Mouse (Mus musculus): Measurements from ENCODE around the gene Rcan3.

Rcan3 gene

DNA sequence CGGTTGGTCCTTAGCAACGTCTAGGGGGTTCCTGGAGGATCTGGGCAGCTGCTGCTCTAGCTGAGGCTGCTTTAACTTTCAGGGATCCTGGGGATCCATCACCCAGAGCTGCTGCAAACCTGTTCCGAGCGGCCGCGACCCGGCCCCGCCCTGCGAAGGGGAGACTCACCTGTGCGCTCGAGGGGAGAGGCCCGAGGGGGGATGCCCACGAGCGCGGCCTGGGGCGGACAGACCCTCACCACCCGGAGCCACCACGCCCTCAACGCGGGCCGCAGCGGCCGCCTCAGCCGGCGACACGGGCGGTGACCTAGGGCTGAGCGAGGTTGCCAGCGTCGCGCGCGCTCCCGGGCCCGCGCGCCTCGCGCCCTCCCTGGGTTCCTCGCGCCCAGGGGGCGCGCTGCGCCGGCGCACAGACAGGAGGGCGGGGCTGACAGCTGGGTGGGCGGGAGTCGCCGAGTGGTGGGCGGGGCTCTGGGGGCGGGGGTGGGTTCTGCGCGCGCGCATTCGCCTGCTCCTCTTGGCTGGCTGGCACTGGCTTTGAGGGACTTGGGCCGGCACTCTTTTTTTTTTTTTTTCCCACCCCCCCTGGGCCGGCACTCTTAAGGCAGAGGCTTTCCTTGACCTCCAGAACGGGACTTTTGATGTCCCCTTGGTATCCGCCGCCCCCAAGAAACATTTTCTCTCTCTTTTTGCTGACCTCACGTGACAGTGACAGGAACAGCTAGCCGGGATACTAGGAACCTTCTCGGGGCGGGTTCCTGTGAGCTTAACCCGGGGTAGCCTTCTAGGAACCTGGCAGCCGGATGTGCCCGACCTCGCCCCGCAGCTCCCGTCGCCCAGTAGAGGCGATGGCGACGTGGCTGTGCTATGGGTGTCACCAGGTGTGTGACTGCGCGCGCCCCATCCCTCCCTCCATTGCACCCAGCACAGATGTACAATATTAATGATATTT, at the start of gene Rcan3:
Gene Rcan3 (minus strand): TSS at position 411 of the 952 bp plus-strand sequence.
- DNase-seq (ENCODE audit: low read depth, low spot score) = peak; percentile 91

DNA sequence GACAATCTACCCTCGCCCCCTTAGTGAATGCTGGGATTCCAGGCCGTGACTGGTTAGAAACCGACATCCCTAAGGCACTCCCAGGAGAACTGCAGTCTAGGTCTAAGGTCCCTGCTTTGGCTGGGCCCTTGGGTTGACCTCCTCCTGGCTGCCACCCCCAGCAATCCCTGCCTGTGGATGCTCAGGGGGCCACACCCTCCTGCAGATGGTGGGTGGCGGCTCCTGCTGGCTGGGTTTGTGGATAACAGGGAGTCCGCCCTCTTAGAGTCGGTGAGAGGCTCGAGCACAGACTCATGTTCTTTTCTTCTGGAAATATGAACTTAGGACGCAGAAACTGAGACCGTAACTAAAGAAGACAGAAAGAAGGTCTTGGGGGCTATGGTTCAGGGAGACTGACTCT, 46.7 kb upstream of the Rcan3 start:
- DNase-seq (ENCODE audit: low read depth, low spot score) = no peak

- DNase-seq (ENCODE audit: low read depth, low spot score) = no peak
These were observed 44.2 kb upstream of the Rcan3 start for GRCm38 (mm10) chr4:135477851-135478250.

- no peak for DNase-seq (ENCODE audit: low read depth, low spot score)
These were observed 29.8 kb upstream of the Rcan3 start for GRCm38 (mm10) chr4:135463406-135463805.

DNA sequence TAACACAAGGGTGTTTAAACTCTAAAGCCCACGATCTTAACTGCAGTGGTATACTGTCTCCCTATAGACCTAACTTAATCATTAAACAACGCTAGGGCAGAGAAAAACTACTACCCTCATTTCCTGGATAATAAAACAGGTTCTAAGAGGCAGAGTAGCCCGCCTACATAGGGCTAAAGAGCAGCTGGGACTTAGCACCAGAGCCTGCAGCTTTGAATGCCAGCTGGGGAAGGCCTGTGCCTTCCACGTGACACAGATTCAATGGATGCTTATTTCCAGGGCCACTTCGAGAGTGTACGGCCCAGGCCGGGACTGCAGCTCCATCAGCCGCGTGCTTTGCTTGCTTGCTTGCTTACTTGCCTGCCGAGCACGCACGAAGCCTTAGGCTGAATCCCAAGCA, 19.9 kb upstream of the Rcan3 start:
- no peak for DNase-seq (ENCODE audit: low read depth, low spot score)

GRCm38 (mm10) chr4:135453164-135453563, 19.5 kb upstream of the Rcan3 start:
- DNase-seq (ENCODE audit: low read depth, low spot score) = no peak

DNA sequence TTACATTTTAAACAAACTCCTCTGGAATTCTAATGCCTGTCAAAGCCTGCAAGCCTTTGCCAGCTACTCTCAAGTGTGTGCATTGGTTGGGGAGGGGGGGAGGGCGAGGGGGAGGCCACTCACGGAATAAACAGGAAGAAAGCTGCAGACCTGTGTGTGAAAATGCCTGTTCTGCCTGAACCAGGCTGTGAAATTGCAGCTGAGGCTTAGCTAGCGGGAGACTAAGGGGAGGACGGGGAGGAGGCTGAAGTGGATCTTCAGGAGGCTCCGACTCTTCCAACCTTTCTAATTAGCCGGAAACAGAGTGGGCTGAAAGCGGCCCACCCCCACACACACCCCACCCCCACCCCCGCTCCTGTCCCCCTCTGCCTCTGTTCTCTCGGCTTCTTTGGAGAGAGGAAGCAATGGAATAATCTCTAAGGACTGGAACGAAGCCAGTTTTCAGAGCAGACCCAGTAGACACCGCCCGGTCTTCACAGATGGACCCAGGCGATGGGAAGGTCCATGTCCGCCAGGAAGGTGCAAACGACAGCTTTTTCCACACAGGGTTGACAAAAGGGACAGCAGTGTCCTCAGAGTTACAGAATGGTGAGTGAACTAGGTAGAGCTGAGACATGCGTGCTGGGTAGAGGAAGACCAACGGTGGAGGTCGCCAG, 17.8 kb upstream of the Rcan3 start:
- no peak for DNase-seq (ENCODE audit: low read depth, low spot score)

DNA sequence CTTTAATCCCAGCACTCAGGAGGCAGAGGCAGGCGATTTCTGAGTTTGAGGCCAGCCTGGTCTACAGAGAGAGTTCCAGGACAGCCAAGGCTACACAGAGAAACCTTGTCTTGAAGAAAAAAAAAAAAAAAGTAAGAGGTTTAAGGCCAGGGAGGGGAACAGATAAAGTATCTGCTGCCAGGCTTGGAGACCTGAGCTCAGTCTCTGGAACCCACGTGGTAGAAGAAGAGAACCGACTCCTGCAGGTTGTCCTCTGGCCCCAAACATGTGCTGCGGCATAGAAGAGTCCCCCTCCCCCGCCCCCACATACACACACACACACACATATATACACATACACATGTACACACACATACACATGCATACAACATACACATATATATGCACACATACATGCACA, 8.8 kb upstream of the Rcan3 start:
- DNase-seq (ENCODE audit: low read depth, low spot score) = no peak

- DNase-seq (ENCODE audit: low read depth, low spot score) = peak; percentile 77
These were observed 6.4 kb upstream of the Rcan3 start for GRCm38 (mm10) chr4:135439904-135440522.

DNA sequence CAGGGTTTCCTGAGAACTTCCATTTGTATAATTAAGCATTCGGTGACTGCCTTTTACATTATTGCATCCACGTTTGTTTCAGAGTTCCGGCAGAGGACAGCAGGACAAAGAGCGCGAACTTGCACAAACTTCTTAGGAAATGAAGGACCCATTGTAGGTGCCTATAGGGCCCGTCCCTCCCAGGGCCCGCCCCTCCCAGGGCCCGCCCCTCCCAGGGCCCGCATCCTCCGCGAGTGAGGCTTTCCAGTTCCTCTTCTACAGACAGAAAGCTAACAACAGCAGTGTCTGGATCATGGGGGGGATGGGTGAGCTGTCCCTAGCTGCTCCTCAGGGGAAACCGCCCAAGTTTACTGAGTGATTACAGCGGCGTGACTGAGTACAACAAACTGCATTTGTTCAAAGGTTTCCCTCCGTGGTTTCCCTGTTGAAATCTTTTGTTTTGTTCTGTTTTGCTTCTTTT, 5.6 kb upstream of the Rcan3 start:
- peak; percentile 88 for DNase-seq (ENCODE audit: low read depth, low spot score)

DNA sequence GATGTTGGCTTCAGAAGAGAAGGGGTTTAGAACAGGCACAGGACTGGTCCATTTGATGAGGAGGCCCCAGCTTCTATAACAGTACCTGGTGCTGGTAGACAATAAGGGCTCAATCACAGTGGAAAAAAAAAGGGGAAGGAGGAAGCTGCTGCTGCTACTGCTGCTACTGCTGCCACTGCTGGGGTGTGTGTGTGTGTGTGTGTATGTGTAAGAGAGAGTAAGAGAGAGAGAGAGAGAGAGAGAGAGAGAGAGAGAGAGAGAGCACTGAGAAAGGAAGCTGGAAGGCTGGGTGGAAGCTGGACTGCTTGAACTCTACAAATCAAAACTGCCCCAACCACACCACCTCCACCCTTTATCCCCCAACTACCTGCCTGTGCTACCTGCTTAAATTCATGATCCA, 4.3 kb upstream of the Rcan3 start:
- DNase-seq (ENCODE audit: low read depth, low spot score) = no peak

- peak; percentile 89 for DNase-seq (ENCODE audit: low read depth, low spot score)
These were observed 2.6 kb upstream of the Rcan3 start for GRCm38 (mm10) chr4:135436291-135436690.

DNA sequence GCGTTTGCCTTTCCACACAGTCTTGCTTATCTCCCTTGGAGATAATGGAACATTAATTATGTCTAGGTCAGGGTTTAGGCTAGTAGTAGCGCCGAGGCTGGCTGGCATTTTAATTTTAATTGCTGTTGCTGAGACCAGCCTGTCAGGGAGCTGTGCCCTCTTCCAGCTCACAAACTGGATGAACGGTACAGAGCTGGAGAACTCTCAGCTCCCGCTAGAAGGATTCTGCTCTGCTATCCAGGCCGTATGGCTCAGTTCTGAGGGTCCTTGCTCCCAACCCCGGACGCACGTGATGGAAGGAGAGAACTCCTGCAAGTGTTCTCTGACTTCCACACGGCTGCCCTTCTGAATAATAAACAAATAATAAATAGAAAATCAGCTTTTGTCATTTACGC, 739 bp upstream of the Rcan3 start:
- DNase-seq (ENCODE audit: low read depth, low spot score) = no peak

DNA sequence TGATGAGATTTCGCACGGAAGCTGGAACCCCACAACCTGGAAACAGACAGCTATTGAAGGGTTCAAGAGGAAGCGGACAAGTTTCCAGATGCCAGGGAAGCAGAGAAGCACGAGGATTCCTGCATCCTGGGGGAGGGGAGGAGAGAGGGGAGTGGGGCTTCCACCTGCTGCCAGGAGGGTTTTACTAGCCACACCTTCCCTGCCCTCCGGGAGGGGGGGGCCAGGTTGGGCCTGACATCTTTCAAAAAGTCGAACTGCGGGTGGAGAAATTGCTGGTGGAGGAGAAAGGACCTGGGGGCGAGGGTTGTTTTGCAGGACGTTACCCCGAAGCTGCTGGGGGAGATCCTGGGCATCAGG, 589 bp downstream of the Rcan3 start:
- no peak for DNase-seq (ENCODE audit: low read depth, low spot score)

DNA sequence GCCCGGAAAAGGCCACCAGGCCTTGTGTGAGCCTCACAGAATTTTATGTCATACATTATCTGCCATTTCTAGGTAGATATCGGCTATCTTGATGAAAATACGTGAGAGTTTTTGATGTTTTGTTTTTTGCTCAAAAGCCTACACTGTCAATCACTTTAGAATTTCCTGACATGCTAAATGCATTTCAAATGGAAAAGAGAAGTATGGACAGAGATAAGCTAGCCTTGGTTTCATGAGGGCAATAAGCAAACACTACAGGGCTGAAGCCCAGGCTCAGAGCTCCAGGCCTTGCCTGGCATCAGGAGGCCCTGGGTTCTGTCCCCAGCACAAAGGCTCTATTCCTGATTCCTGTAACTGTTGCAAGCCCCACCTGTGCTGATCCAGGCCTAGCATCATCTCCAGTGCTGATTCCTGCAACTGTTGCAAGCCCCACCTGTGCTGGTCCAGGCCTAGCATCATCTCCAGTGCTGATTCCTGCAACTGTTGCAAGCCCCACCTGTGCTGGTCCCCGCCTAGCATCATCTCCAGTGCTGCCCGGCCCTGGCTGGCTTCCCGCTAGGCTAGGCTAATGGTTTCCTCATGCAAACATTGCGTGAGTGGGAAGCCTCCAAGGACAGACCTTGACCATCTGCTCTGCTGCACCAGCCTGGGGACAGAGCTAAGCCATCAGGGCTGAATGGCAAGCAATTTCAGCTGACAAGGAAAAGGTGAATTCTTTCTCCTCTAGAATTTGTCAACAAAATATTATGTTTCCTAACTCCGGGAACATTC, 3.5 kb downstream of the Rcan3 start:
- no peak for DNase-seq (ENCODE audit: low read depth, low spot score)

DNA sequence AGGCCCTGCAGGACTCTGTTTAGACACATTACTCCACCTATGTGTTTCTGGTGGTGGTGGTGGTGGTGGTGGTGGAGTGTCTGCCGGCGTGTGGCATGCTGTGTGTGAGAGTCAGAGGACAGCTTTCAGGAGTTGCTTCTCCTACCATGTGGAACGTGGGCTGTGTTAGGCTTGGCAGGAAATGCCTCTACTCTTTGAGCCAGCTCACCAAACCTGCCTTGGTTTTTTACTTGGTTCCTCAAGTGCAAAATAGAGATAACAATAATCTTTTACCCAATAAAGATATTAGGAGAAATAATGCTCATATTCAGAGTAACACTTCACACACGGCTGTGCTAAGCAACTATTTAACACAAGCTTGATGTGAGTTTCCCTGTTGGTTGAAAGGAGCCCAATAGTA, 4.3 kb downstream of the Rcan3 start:
- DNase-seq (ENCODE audit: low read depth, low spot score) = no peak

GRCm38 (mm10) chr4:135426587-135426986, 7.1 kb downstream of the Rcan3 start:
- DNase-seq (ENCODE audit: low read depth, low spot score) = no peak

- no peak for DNase-seq (ENCODE audit: low read depth, low spot score)
These were observed 8.0 kb downstream of the Rcan3 start for GRCm38 (mm10) chr4:135425625-135426024.

DNA sequence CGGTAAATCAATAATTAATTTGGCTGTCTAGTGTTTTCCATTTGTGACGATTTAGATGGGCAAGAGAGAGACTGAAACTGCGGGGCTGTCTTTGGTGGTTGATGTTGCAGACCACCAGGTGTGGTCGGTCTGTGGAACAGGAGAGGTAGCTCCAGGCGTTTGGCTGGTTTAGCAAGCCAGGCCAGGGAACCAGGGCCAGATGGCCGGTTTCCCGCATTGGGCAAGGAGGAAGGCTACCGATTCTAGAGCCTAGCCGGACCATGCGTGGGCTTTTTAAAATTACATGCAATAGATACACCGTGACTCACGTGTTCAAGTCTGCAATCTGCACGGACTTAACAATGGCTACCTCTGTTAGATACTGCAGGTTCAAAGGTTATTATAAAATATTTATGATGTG, 12.7 kb downstream of the Rcan3 start:
- DNase-seq (ENCODE audit: low read depth, low spot score) = no peak

DNA sequence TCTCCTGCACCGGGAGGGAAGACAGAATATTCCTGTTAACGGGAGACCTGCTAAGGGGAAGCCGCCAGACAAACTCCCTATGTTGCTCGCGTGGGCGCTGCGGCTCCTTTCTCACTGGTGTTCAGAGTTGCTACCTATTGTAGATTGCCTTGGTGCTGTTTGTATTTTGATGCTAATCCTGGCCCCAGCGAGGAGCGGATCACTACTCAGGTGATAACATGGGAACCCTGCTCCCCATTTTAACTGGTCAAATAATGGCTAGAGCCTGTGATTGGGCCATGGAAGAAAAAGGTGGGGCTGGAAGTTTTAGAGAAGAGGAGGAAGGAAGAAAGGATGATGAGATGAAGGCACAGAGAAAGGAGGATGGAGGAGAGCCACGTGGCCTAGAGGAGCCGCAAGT, 13.2 kb downstream of the Rcan3 start:
- no peak for DNase-seq (ENCODE audit: low read depth, low spot score)

DNA sequence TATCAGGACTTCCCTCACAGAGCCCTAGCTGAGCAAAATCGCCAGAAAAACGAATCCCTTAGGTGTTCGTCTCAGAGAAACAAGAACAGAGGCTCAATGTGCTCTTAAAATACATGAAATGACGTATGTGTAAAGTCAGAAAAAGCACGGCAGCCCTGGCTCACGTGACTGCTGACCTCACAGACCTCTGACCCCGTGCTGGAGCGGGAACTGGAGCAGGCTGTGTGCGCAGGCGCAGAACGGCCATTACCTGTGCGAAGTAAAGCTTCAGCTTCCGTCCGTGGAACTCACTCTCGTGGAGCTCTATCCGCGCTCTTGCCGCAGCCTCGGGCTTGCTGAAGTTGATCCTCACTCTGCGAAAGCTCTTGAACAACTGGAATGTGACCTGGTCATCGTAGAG, 13.7 kb downstream of the Rcan3 start:
- no peak for DNase-seq (ENCODE audit: low read depth, low spot score)

GRCm38 (mm10) chr4:135416367-135416766, 17.3 kb downstream of the Rcan3 start:
- DNase-seq (ENCODE audit: low read depth, low spot score) = peak; percentile 68
